Mouse (Mus musculus) ES-E14 (cell line): Measurements from ENCODE around the gene Cipc. TPM values are rescaled to one million over a fixed set of nuclear protein-coding genes. Genes with fewer than 3 reads are reported as not detected.

ENCODE experiments used
- DNase-seq: peaks from one replicate; pipeline ENCODE4 v3.0.0-alpha.2; 2013; ENCODE audit warnings: low read depth, low spot score
- H3K27ac ChIP-seq: 2 replicates; pipeline ENCODE4 v1.5.1; 2012; ENCODE audit warnings: low read depth, mild to moderate bottlenecking, low read length, moderate library complexity, mixed read lengths; ENCODE audit not compliant: poor library complexity, insufficient read depth, severe bottlenecking
- H3K36me3 ChIP-seq: 2 replicates; pipeline ENCODE4 v1.6.1; 2012; ENCODE audit warnings: mild to moderate bottlenecking, low read length, moderate library complexity, mixed read lengths; ENCODE audit not compliant: control insufficient read depth, poor library complexity, insufficient read depth, severe bottlenecking
- H3K4me1 ChIP-seq, 2 experiments: fragments of 150-350 bp in 1 of 2; sonication (generic) in 1 of 2; 2 replicates each; pipeline ENCODE4 v1.6.1; 2012; ENCODE audit warnings: low read length in 2 of 2, mild to moderate bottlenecking in 1 of 2, mixed read lengths in 1 of 2; ENCODE audit not compliant: control insufficient read depth in 2 of 2, insufficient read depth in 2 of 2, poor library complexity in 1 of 2
- H3K4me3 ChIP-seq, 2 experiments: fragments of 150-350 bp in 1 of 2; sonication (generic) in 1 of 2; 2 replicates each; pipeline ENCODE4 v1.5.1; 2012; ENCODE audit warnings: low read length in 2 of 2, low read depth in 1 of 2, mild to moderate bottlenecking in 1 of 2, mixed read lengths in 1 of 2; ENCODE audit not compliant: insufficient read depth in 1 of 2, poor library complexity in 1 of 2, severe bottlenecking in 1 of 2
- H3K9ac ChIP-seq: 2 replicates; pipeline ENCODE4 v1.6.1; 2012; ENCODE audit warnings: low read depth, mild to moderate bottlenecking, low read length, mixed read lengths; ENCODE audit not compliant: poor library complexity, insufficient read depth, severe bottlenecking
- H3K9me3 ChIP-seq: fragments of 150-350 bp; sonication (generic); 2 replicates; pipeline ENCODE4 v1.6.1; 2012; ENCODE audit warnings: low read depth, mild to moderate bottlenecking, low read length; ENCODE audit not compliant: control insufficient read depth, insufficient read depth
- CHD2 ChIP-seq: IDR thresholded peaks from 2 replicates; pipeline ENCODE4 v1.6.1; 2014; ENCODE audit warnings: mild to moderate bottlenecking, low read depth, low read length, inconsistent platforms
- HCFC1 ChIP-seq: IDR thresholded peaks from 2 replicates; pipeline ENCODE4 v1.6.1; 2012; ENCODE audit warnings: low read length, inconsistent platforms, borderline replicate concordance; ENCODE audit not compliant: insufficient read depth
- MAFK ChIP-seq: IDR thresholded peaks from 2 replicates; pipeline ENCODE4 v1.6.1; 2014; ENCODE audit warnings: mild to moderate bottlenecking, low read depth, low read length, inconsistent platforms; ENCODE audit not compliant: insufficient read depth
- ZC3H11A ChIP-seq: IDR thresholded peaks from 2 replicates; pipeline ENCODE4 v1.6.1; 2012; ENCODE audit warnings: low read depth, mild to moderate bottlenecking, inconsistent platforms, low read length, borderline replicate concordance
- ZNF384 ChIP-seq: IDR thresholded peaks from 2 replicates; pipeline ENCODE4 v1.6.1; 2012; ENCODE audit warnings: low read depth, low read length, inconsistent platforms
- in situ Hi-C, 2 experiments: fragments of 600-800 bp; cut with MboI; formaldehyde crosslinking; loops; one replicate each; pipeline ENCODE4 v1.15.1; 2025; ENCODE audit warnings: low sequenced_read_pairs in 2 of 2, inconsistent platforms in 1 of 2; ENCODE audit not compliant: unreplicated experiment in 2 of 2
- total RNA-seq: library from RNA; depleted of rRNA; stranded (reverse); fragments of 300-350 nt; gene quantifications from 2 replicates; pipeline ENCODE4 v1.2.3, GENCODE M21; 2012; rRNA removed

Cipc gene
- total RNA-seq, 1 experiment: 26.5 TPM

DNA sequence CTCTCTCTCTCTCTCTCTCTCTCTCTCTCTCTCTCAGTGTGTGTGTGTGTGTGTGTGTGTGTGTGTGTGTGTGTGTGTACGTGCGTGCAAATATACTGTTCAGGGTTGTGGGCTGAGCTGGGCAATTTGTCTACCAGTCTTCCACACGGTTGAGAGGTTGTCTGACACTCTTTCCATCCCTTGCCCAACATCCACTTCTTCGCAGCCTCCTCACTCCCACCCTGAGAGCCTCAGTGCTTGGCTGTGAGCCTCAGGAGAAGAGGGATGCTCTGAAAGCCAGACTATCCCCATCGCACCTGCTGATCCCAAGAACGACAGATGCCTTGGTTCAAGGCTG is 54.0 kb downstream of the Cipc start:
- no peak overlapping the region for H3K27ac ChIP-seq
- H3K4me3 ChIP-seq: no peak overlapping the region
- in situ Hi-C loops: no loop called here
- no peaks in the 10 kb centered on the region for H3K36me3 ChIP-seq
- no peak for DNase-seq
- peaks cover 0 to 11% of the 10 kb centered on the region in 2 experiments; a peak in 1 of 4 replicates for H3K4me1 ChIP-seq
- no peak for TF ChIP-seq MAFK
- no peak for TF ChIP-seq ZC3H11A
- no peak for TF ChIP-seq ZNF384
- no peak for TF ChIP-seq HCFC1
- TF ChIP-seq CHD2: no peak
- H3K9me3 ChIP-seq: no peaks in the 10 kb centered on the region
- no peak overlapping the region for H3K9ac ChIP-seq

DNA sequence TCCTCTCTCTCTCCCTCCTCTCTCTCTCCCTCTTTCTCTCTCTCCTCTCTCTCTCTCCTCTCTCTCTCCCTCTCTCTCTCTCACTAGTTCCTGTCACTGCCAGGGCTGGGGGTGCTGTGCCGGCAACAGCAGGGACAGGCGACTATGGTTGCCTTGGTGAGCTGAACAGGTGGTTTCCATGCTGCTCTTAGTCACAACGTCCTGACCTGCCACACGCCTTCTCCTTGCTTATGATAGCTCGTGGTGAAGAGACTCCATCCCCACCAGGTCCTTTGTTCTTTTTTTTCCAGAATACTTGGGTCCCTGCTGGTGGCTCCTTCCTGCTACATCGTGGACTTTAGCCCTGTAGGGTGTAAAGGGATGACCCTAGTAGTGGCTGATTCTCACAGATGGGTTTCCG is 55.4 kb downstream of the Cipc start:
- Histone ChIP-seq H3K4me1 (peaks cover 0 to 11% of the 10 kb centered on the region in 2 experiments; a peak in 1 of 4 replicates), H3K9ac (no peak overlapping the region), H3K9me3 (no peaks in the 10 kb centered on the region), H3K36me3 (no peaks in the 10 kb centered on the region), H3K27ac (no peak overlapping the region), H3K4me3 (no peak overlapping the region)
- no peak for TF ChIP-seq HCFC1
- TF ChIP-seq ZC3H11A: no peak
- TF ChIP-seq CHD2: no peak
- TF ChIP-seq MAFK: no peak
- TF ChIP-seq ZNF384: no peak
- in situ Hi-C loops: no loop called here
- no peak for DNase-seq

DNA sequence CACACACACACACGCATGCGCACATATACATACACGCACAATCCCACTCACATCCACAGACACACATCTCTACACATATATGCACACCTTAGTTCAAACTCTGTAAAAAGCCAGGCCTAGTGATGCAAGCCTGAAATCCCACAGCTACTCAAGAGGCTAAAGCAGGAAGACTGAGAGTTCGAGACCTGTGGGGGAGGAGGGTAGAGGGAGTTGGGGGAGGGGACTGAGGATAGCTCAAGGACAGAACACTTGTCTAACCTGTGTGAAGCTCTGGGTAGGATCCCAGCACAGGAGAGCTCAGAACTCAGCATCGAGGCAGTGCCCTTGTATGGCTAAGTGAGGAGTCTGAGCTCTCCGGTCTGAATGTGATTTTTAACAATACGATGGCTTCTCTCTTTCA is 56.0 kb downstream of the Cipc start:
- H3K4me1 ChIP-seq: peaks cover 0 to 11% of the 10 kb centered on the region in 2 experiments; a peak in 1 of 4 replicates
- in situ Hi-C loops: no loop called here
- DNase-seq: no peak

DNA sequence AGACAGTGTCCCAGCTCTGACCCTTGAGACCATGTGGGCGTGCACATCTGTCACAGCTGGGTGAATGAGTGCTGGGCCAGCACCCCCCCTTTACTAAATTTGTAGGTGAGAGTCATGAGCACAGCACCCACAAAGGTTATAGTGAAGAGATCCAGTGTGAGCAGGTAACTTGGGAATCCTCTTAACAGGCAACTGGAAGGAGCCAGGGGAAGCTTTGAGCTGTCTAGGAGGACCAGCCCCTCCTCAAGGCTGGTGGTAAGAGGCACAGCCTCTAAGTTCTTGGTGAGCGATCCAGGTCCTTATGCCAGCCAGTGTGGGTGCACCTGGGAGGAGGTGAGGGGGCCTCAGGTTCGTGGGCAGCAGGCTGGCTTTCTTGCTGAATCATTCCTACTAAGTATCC is 56.8 kb downstream of the Cipc start:
- in situ Hi-C loops: no loop called here
- no peak overlapping the region for H3K4me3 ChIP-seq
- peaks cover 0 to 11% of the 10 kb centered on the region in 2 experiments; a peak in 1 of 4 replicates for H3K4me1 ChIP-seq
- no peaks in the 10 kb centered on the region for H3K9me3 ChIP-seq
- TF ChIP-seq CHD2 (no peak), HCFC1 (no peak), ZNF384 (no peak)
- DNase-seq: no peak
- no peaks in the 10 kb centered on the region for H3K36me3 ChIP-seq
- H3K9ac ChIP-seq: no peak overlapping the region
- no peak overlapping the region for H3K27ac ChIP-seq

More for the DNA sequence above, 56.0 kb downstream of the Cipc start:
- no peaks in the 10 kb centered on the region for H3K9me3 ChIP-seq
- TF ChIP-seq MAFK: no peak
- no peak for TF ChIP-seq ZC3H11A
- TF ChIP-seq CHD2: no peak
- no peak for TF ChIP-seq HCFC1
- H3K9ac ChIP-seq: no peak overlapping the region
- H3K36me3 ChIP-seq: no peaks in the 10 kb centered on the region
- H3K4me3 ChIP-seq: no peak overlapping the region
- no peak overlapping the region for H3K27ac ChIP-seq

DNA sequence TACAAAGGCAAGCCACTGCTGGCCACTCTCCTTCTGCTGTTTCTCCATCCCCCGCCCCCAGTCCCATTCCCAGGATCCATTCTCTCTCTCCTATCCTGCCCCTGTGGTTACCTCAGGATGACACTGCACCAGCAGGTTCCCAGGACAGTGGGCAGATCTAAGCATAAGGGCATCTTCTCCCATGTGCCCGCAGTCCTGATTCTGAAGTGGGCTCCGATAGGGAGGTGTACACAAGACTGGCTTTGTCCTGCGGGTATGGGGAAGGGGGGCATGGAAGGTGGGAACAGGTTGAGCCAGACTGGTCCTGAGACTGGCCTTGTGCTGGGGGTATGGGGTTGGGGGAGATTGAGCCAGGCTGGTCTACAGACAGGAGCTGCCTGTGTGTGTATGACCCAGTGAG is 57.8 kb downstream of the Cipc start:
- in situ Hi-C loops: no loop called here
- no peak overlapping the region for H3K27ac ChIP-seq
- H3K36me3 ChIP-seq: no peaks in the 10 kb centered on the region
- no peak for TF ChIP-seq MAFK
- TF ChIP-seq CHD2: no peak
- no peak for DNase-seq
- H3K9ac ChIP-seq: no peak overlapping the region
- H3K9me3 ChIP-seq: no peaks in the 10 kb centered on the region
- peaks cover 0 to 11% of the 10 kb centered on the region in 2 experiments; a peak in 1 of 4 replicates for H3K4me1 ChIP-seq
- no peak overlapping the region for H3K4me3 ChIP-seq

Other genes starting within 250 kb of the Cipc start
- 13.7 and 21.7 TPM in 2 replicates for gene Angel1, start 220.6 kb upstream of the Cipc start, total RNA-seq
- gene Lrrc74a, start 212.7 kb upstream of the Cipc start, total RNA-seq: not detected in 2 replicates
- 39.5 and 43.2 TPM in 2 replicates for gene Irf2bpl, start 62.2 kb upstream of the Cipc start, total RNA-seq
- not detected in 2 replicates for gene Zdhhc22, start 43.4 kb downstream of the Cipc start, total RNA-seq
- 1.9 and 2.2 TPM in 2 replicates for gene Tmem63c, start 74.3 kb downstream of the Cipc start, total RNA-seq
- gene Ngb, start 155.5 kb downstream of the Cipc start, total RNA-seq: 1.2 and 1.8 TPM in 2 replicates
- 16.9 and 22.6 TPM in 2 replicates for gene Gstz1, start 200.1 kb downstream of the Cipc start, total RNA-seq
- gene Pomt2, start 200.9 kb downstream of the Cipc start, total RNA-seq: 23.9 and 34.3 TPM in 2 replicates